Mouse (Mus musculus): Measurements from ENCODE around the gene Hip1. TPM values are rescaled to one million over a fixed set of nuclear protein-coding genes. Genes with fewer than 3 reads are reported as not detected.
A peak's percentile ranks its signal among the peaks of the same experiment; 100 is the strongest.

Hip1 gene
- total and polyA plus RNA-seq, 3 experiments: 0.23 to 0.75 TPM; not detected in 1

DNA sequence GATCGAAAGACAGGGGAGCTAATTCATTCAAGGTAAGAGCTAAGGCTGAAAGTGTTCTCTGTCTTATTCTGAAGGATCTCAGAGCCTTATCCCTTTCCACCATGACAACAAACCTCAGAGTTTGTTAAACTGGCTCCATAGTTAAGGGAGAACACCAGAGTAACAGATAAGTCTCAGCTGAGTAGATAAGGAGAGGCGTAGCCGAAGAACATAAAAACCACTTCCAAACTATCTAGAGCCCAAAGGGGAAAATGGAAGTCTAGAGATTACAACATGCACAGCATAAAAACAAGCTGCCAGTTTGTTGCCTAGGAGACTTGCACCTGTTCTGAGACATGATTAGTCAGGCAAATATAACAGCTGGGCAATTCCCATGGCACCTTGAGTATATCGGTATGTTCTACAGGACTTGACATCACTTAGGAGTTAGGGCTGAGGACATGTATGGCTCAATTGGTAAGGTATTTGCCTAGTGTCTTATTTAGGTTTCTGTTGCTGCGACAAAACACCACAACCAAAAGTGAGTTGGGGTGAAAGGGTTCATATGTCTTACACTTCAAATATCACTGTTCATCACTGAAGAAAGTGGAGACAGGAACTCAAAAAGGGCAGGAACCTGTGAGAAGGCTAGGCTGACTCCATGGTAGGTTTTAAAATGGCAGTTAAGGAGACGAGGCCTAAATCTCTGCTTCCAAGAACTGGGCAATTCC lies 22.8 kb upstream of the Hip1 start:
- no peak overlapping the region for H3K4me3 ChIP-seq (ENCODE audit: control insufficient read depth in 1 of 2, insufficient read depth in 1 of 2, low read depth in 2 of 2, low read length in 2 of 2)
- DNase-seq (ENCODE audit: low read depth, low spot score): peak; percentile 50
- H3K79me2 ChIP-seq (ENCODE audit: control insufficient read depth, insufficient read depth, low read length, poor library complexity): no peaks in the 10 kb centered on the region
- H3K9me3 ChIP-seq (replicated peaks; ENCODE audit: insufficient read depth, low read length): no peaks in the 10 kb centered on the region
- H3K27me3 ChIP-seq (ENCODE audit: control insufficient read depth in 1 of 2, insufficient read depth in 2 of 2, low read length in 2 of 2): no peaks in the 10 kb centered on the region; a peak in 1 of 4 replicates
- peaks cover 0 to 8% of the 10 kb centered on the region in 2 experiments; a peak in 2 of 4 replicates for H3K36me3 ChIP-seq (ENCODE audit: control insufficient read depth in 1 of 2, insufficient read depth in 2 of 2, low read length in 2 of 2)
- no peak overlapping the region for H3K9ac ChIP-seq (ENCODE audit: control insufficient read depth, low read depth, low read length, poor library complexity, severe bottlenecking)
- peaks cover 3 to 15% of the 10 kb centered on the region in 2 experiments; a peak in 3 of 4 replicates for H3K4me1 ChIP-seq (ENCODE audit: control insufficient read depth in 1 of 2, insufficient read depth in 2 of 2, low read length in 2 of 2)
- no peak overlapping the region for H3K27ac ChIP-seq (ENCODE audit: control insufficient read depth, low read depth, low read length)
- TF ChIP-seq TAL1 (IDR thresholded peaks at IDR 0.05; ENCODE audit: low read length) (no peak), GATA1 (IDR thresholded peaks at IDR 0.05; ENCODE audit: low read depth, low read length) (peak; percentile 92), TCF12 (IDR thresholded peaks at IDR 0.05; ENCODE audit: low read depth, low read length) (peak; percentile 86), RCOR1 (IDR thresholded peaks at IDR 0.05; ENCODE audit: low read depth, low read length) (peak; percentile 95), SIN3A (IDR thresholded peaks at IDR 0.05; ENCODE audit: low read length) (peak; percentile 80), ETS1 (IDR thresholded peaks at IDR 0.05; ENCODE audit: low read depth, low read length) (peak; percentile 98), NELFE (IDR thresholded peaks at IDR 0.05; ENCODE audit: low read depth, low read length) (no peak), MYB (IDR thresholded peaks at IDR 0.05; ENCODE audit: low read depth, low read length) (peak; percentile 64; the same call in 1 of the 2 replicates), BHLHE40 (IDR thresholded peaks at IDR 0.05; ENCODE audit: borderline replicate concordance, low read depth, low read length) (peak; percentile 21; the same call in 1 of the 2 replicates), UBTF (IDR thresholded peaks at IDR 0.05; ENCODE audit: borderline replicate concordance, insufficient read depth, low read depth, low read length) (no peak), MAFK (IDR thresholded peaks at IDR 0.05; ENCODE audit: borderline replicate concordance, low read depth, low read length) (peak; percentile 53; the same call in 1 of the 2 replicates), RAD21 (IDR thresholded peaks at IDR 0.05; ENCODE audit: low read depth, low read length) (no peak), ZNF384 (IDR thresholded peaks at IDR 0.05; ENCODE audit: low read depth, low read length) (peak; percentile 49; the same call in 1 of the 2 replicates), MXI1 (IDR thresholded peaks at IDR 0.05; ENCODE audit: low read depth, low read length) (0 out of 2 replicates have a peak, but pooled peaks have one; percentile 35), EP300 (IDR thresholded peaks at IDR 0.05; ENCODE audit: low read depth in 1 of 2, low read length in 2 of 2) (peak; percentile 86 to 87)

DNA sequence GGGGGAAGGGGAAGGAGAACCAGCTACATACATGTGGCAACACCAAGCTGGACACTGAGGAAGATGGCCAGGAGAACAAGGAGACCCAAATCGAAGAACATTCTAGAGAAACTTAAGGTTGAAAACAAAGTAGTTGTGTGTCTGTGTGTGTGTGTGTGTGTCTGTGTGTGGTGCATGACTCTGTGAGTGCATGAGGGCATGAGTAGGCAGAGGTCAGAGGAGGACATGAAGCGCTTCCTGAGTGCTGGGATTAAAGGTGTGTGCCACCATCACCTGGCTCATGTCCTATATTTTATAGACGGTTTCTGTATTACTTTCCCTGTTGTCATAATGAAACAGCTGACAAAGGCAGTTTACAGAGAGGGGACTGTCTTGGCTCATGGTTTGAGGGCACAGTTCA lies 18.5 kb upstream of the Hip1 start, which contains the start of gene Ccl26:
Ccl26 (minus strand) TSS at position 101 of the 400 bp plus-strand sequence.
- no peak within 1 kb of the TSS for H3K27ac ChIP-seq (ENCODE audit: control insufficient read depth, low read depth, low read length)
- no peak for DNase-seq (ENCODE audit: low read depth, low spot score)
- no peak within 1 kb of the TSS for H3K4me3 ChIP-seq (ENCODE audit: control insufficient read depth in 1 of 2, insufficient read depth in 1 of 2, low read depth in 2 of 2, low read length in 2 of 2)
- TF ChIP-seq SIN3A (IDR thresholded peaks at IDR 0.05; ENCODE audit: low read length) (no peak), ZNF384 (IDR thresholded peaks at IDR 0.05; ENCODE audit: low read depth, low read length) (no peak), ZKSCAN1 (IDR thresholded peaks at IDR 0.05; ENCODE audit: low read depth, low read length) (no peak), CHD2 (IDR thresholded peaks at IDR 0.05; ENCODE audit: low read length) (no peak), MAX (IDR thresholded peaks at IDR 0.05; ENCODE audit: low read length) (no peak), POLR2A (IDR thresholded peaks at IDR 0.05; ENCODE audit: control insufficient read depth in 1 of 2, insufficient read depth in 1 of 2, low read depth in 1 of 2, low read length in 2 of 2, poor library complexity in 1 of 2) (no peak), CTCF (IDR thresholded peaks at IDR 0.05 in 2 of 3, conservative IDR thresholded peaks at IDR 0.05 in 1 of 3; ENCODE audit: control insufficient read depth in 1 of 3, insufficient read depth in 1 of 3, low read depth in 2 of 3, low read length in 3 of 3, poor library complexity in 1 of 3, severe bottlenecking in 1 of 3) (no peak), CHD1 (IDR thresholded peaks at IDR 0.05; ENCODE audit: low read depth, low read length) (no peak), MYB (IDR thresholded peaks at IDR 0.05; ENCODE audit: low read depth, low read length) (no peak), NELFE (IDR thresholded peaks at IDR 0.05; ENCODE audit: low read depth, low read length) (no peak), HCFC1 (IDR thresholded peaks at IDR 0.05; ENCODE audit: low read depth, low read length) (no peak), KAT2A (conservative IDR thresholded peaks at IDR 0.05; ENCODE audit: low read depth, low read length) (no peak), GABPA (IDR thresholded peaks at IDR 0.05; ENCODE audit: low read depth, low read length) (no peak), MAFK (IDR thresholded peaks at IDR 0.05; ENCODE audit: borderline replicate concordance, low read depth, low read length) (no peak), MXI1 (IDR thresholded peaks at IDR 0.05; ENCODE audit: low read depth, low read length) (no peak), MEF2A (IDR thresholded peaks at IDR 0.05; ENCODE audit: extremely low read depth, insufficient replicate concordance, low read depth, low read length, poor library complexity, severe bottlenecking) (no peak), RCOR1 (IDR thresholded peaks at IDR 0.05; ENCODE audit: low read depth, low read length) (no peak)
- H3K79me2 ChIP-seq (ENCODE audit: control insufficient read depth, insufficient read depth, low read length, poor library complexity): no peaks in the 10 kb centered on the region
- no peaks in the 10 kb centered on the region; a peak in 1 of 4 replicates for H3K27me3 ChIP-seq (ENCODE audit: control insufficient read depth in 1 of 2, insufficient read depth in 2 of 2, low read length in 2 of 2)
- no peak within 1 kb of the TSS for H3K9ac ChIP-seq (ENCODE audit: control insufficient read depth, low read depth, low read length, poor library complexity, severe bottlenecking)
- peaks cover 3 to 8% of the 10 kb centered on the region in 2 experiments; a peak in 3 of 4 replicates for H3K4me1 ChIP-seq (ENCODE audit: control insufficient read depth in 1 of 2, insufficient read depth in 2 of 2, low read length in 2 of 2)
- no peaks in the 10 kb centered on the region for H3K9me3 ChIP-seq (replicated peaks; ENCODE audit: insufficient read depth, low read length)
- H3K36me3 ChIP-seq (ENCODE audit: control insufficient read depth in 1 of 2, insufficient read depth in 2 of 2, low read length in 2 of 2): peaks cover 0 to 4% of the 10 kb centered on the region in 2 experiments; a peak in 2 of 4 replicates

Data from MEL (cell line).